Mouse (Mus musculus) MEL (cell line): ENCODE data around the gene Maml2. TPM values are rescaled to one million over a fixed set of nuclear protein-coding genes. Genes with fewer than 3 reads are reported as not detected.
A peak's percentile ranks its signal among the peaks of the same experiment; 100 is the strongest.

ENCODE experiments used
- DNase-seq: peaks from one replicate; pipeline ENCODE4 v3.0.0; 2011; ENCODE audit warnings: low read depth, low spot score
- H3K27ac ChIP-seq: 2 replicates; pipeline ENCODE4 v1.5.1; 2012; ENCODE audit warnings: low read depth, mild to moderate bottlenecking, control low read depth, low read length, moderate library complexity; ENCODE audit not compliant: control insufficient read depth
- H3K27me3 ChIP-seq, 2 experiments: fragments of 150-350 bp in 1 of 2; sonication (generic) in 1 of 2; 2 replicates each; pipeline ENCODE4 v1.6.1; 2012; ENCODE audit warnings: low read length in 2 of 2, mild to moderate bottlenecking in 2 of 2, improper control_type of control experiment in 1 of 2, moderate library complexity in 1 of 2; ENCODE audit not compliant: insufficient read depth in 2 of 2, control insufficient read depth in 1 of 2
- H3K36me3 ChIP-seq, 2 experiments: 2 replicates each; pipeline ENCODE4 v1.6.1; 2012 to 2014; ENCODE audit warnings: low read length in 2 of 2, improper control_type of control experiment in 1 of 2, inconsistent platforms in 1 of 2, mild to moderate bottlenecking in 1 of 2; ENCODE audit not compliant: insufficient read depth in 2 of 2, control insufficient read depth in 1 of 2
- H3K4me1 ChIP-seq, 2 experiments: fragments of 150-350 bp in 1 of 2; sonication (generic) in 1 of 2; 2 replicates each; pipeline ENCODE4 v1.6.1; 2012; ENCODE audit warnings: low read length in 2 of 2, improper control_type of control experiment in 1 of 2, mild to moderate bottlenecking in 1 of 2; ENCODE audit not compliant: insufficient read depth in 2 of 2, control insufficient read depth in 1 of 2
- H3K4me3 ChIP-seq, 2 experiments: fragments of 150-350 bp in 1 of 2; sonication (generic) in 1 of 2; 2 replicates each; pipeline ENCODE4 v1.5.1; 2012; ENCODE audit warnings: low read depth in 2 of 2, low read length in 2 of 2, mild to moderate bottlenecking in 2 of 2, moderate library complexity in 2 of 2, control low read depth in 1 of 2, improper control_type of control experiment in 1 of 2; ENCODE audit not compliant: control insufficient read depth in 1 of 2, insufficient read depth in 1 of 2
- H3K79me2 ChIP-seq: 2 replicates; pipeline ENCODE4 v1.6.1; 2012; ENCODE audit warnings: mild to moderate bottlenecking, low read length, moderate library complexity; ENCODE audit not compliant: control insufficient read depth, poor library complexity, insufficient read depth
- H3K9ac ChIP-seq: 2 replicates; pipeline ENCODE4 v1.6.1; 2012; ENCODE audit warnings: low read depth, mild to moderate bottlenecking, control low read depth, low read length, moderate library complexity; ENCODE audit not compliant: control insufficient read depth, poor library complexity, severe bottlenecking
- H3K9me3 ChIP-seq: fragments of 150-350 bp; sonication (generic); replicated peaks from 2 replicates; pipeline ENCODE4 v1.6.1; 2012; ENCODE audit warnings: mild to moderate bottlenecking, low read length, improper control_type of control experiment, moderate library complexity; ENCODE audit not compliant: insufficient read depth
- CHD1 ChIP-seq: IDR thresholded peaks from 2 replicates; pipeline ENCODE4 v1.6.1; 2012; ENCODE audit warnings: low read depth, mild to moderate bottlenecking, inconsistent platforms, low read length, improper control_type of control experiment
- CHD2 ChIP-seq: IDR thresholded peaks from 2 replicates; pipeline ENCODE4 v1.6.1; 2011; ENCODE audit warnings: low read length, improper control_type of control experiment
- CTCF ChIP-seq, 3 experiments: IDR thresholded peaks in 2 of 3; conservative IDR thresholded peaks in 1 of 3; 2 replicates each; pipeline ENCODE4 v1.5.1; 2011 to 2012; ENCODE audit warnings: low read length in 3 of 3, low read depth in 2 of 3, mild to moderate bottlenecking in 2 of 3, improper control_type of control experiment in 1 of 3, inconsistent platforms in 1 of 3, mixed read lengths in 1 of 3, moderate library complexity in 1 of 3; ENCODE audit not compliant: control insufficient read depth in 1 of 3, insufficient read depth in 1 of 3, poor library complexity in 1 of 3, severe bottlenecking in 1 of 3
- ELF1 ChIP-seq: IDR thresholded peaks from 2 replicates; pipeline ENCODE4 v1.6.1; 2014; ENCODE audit warnings: low read depth, mild to moderate bottlenecking, inconsistent platforms, low read length, improper control_type of control experiment, moderate library complexity
- ETS1 ChIP-seq: IDR thresholded peaks from 2 replicates; pipeline ENCODE4 v1.6.1; 2012; ENCODE audit warnings: low read depth, mild to moderate bottlenecking, inconsistent platforms, low read length, improper control_type of control experiment, moderate library complexity
- GATA1 ChIP-seq: IDR thresholded peaks from 2 replicates; pipeline ENCODE4 v1.6.1; 2011; ENCODE audit warnings: low read depth, low read length, improper control_type of control experiment
- HCFC1 ChIP-seq: IDR thresholded peaks from 2 replicates; pipeline ENCODE4 v1.6.1; 2012; ENCODE audit warnings: low read depth, mild to moderate bottlenecking, inconsistent platforms, low read length, improper control_type of control experiment, moderate library complexity
- JUND ChIP-seq: IDR thresholded peaks from 2 replicates; pipeline ENCODE4 v1.6.1; 2011; ENCODE audit warnings: low read depth, mild to moderate bottlenecking, improper control_type of control experiment, low read length
- MAFK ChIP-seq: IDR thresholded peaks from 2 replicates; pipeline ENCODE4 v1.6.1; 2011; ENCODE audit warnings: low read depth, mild to moderate bottlenecking, low read length, improper control_type of control experiment, borderline replicate concordance
- MXI1 ChIP-seq: IDR thresholded peaks from 2 replicates; pipeline ENCODE4 v1.6.1; 2011; ENCODE audit warnings: mild to moderate bottlenecking, low read depth, low read length, improper control_type of control experiment
- MYC ChIP-seq: IDR thresholded peaks from 2 replicates; pipeline ENCODE4 v1.6.1; 2011; ENCODE audit warnings: low read depth, mild to moderate bottlenecking, low read length, improper control_type of control experiment, moderate library complexity
- RCOR1 ChIP-seq: IDR thresholded peaks from 2 replicates; pipeline ENCODE4 v1.6.1; 2012; ENCODE audit warnings: low read depth, mild to moderate bottlenecking, inconsistent platforms, low read length, improper control_type of control experiment
- SIN3A ChIP-seq: IDR thresholded peaks from 2 replicates; pipeline ENCODE4 v1.6.1; 2012; ENCODE audit warnings: low read length, improper control_type of control experiment, inconsistent platforms
- SMC3 ChIP-seq: IDR thresholded peaks from 2 replicates; pipeline ENCODE4 v1.6.1; 2011; ENCODE audit warnings: low read depth, low read length, improper control_type of control experiment
- TAL1 ChIP-seq: IDR thresholded peaks from 2 replicates; pipeline ENCODE4 v1.6.1; 2012; ENCODE audit warnings: mild to moderate bottlenecking, inconsistent platforms, low read length, moderate library complexity, mixed read lengths
- TBP ChIP-seq: IDR thresholded peaks from 2 replicates; pipeline ENCODE4 v1.8.0; 2011; ENCODE audit warnings: low read depth, low read length, improper control_type of control experiment
- TCF12 ChIP-seq: IDR thresholded peaks from 2 replicates; pipeline ENCODE4 v1.6.1; 2014; ENCODE audit warnings: low read depth, mild to moderate bottlenecking, inconsistent platforms, low read length, improper control_type of control experiment, moderate library complexity
- UBTF ChIP-seq: IDR thresholded peaks from 2 replicates; pipeline ENCODE4 v1.6.1; 2012; ENCODE audit warnings: low read depth, mild to moderate bottlenecking, inconsistent platforms, low read length, improper control_type of control experiment, moderate library complexity, borderline replicate concordance; ENCODE audit not compliant: insufficient read depth
- USF1 ChIP-seq: IDR thresholded peaks from 2 replicates; pipeline ENCODE4 v1.6.1; 2014; ENCODE audit warnings: low read depth, mild to moderate bottlenecking, inconsistent platforms, low read length, improper control_type of control experiment, moderate library complexity
- ZNF384 ChIP-seq: IDR thresholded peaks from 2 replicates; pipeline ENCODE4 v1.6.1; 2012; ENCODE audit warnings: low read depth, mild to moderate bottlenecking, inconsistent platforms, low read length, improper control_type of control experiment
- polyA plus RNA-seq, 2 experiments: library from polyadenylated mRNA; stranded (reverse) in 1 of 2; unstranded in 1 of 2; fragments of >175 nt in 1 of 2; fragments of >200 nt in 1 of 2; gene quantifications; 2 replicates each; pipeline versions ENCODE4 v1.2.1 to v1.2.4; 2012; ENCODE audit warnings: low replicate concordance in 2 of 2, low read depth in 1 of 2; ENCODE audit not compliant: insufficient read length in 2 of 2, insufficient read depth in 1 of 2, missing spikeins in 1 of 2
- total RNA-seq: library from RNA; depleted of rRNA; stranded (reverse); fragments of 300-350 nt; gene quantifications from 2 replicates; pipeline ENCODE4 v1.2.3, GENCODE M21; 2012

Maml2 gene
- total and polyA plus RNA-seq, 3 experiments: 0.08 to 0.47 TPM; not detected in 1

DNA sequence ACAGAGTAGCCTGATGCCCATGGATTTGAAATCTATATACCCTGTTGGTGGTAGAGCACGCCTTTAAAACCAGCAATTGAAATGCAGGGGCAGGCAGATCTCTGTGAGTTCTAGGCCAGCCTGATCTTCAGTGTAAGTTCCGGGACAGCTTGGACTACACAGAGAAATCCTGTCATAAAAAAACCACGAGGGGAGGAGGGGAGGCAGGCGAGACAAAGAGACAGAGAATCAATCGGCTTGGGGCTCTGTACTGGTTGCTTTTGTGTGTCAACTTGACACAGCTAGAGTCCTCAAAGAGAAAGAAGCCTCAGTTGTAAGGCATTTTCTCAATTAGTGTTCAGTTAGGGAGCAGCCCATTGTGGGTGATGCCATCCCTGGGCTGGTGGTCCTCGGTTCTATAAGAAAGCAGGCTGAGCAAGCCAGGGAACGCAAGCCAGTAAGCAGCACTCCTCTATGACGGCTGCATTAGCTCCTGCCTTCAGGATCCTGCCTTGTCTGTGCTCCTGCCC is 258.3 kb downstream of the Maml2 start:
- no peaks in the 10 kb centered on the region for H3K79me2 ChIP-seq
- no peak overlapping the region for H3K27ac ChIP-seq
- no peak overlapping the region for H3K4me3 ChIP-seq
- peaks cover 0 to 3% of the 10 kb centered on the region in 2 experiments; a peak in 1 of 4 replicates for H3K27me3 ChIP-seq
- H3K4me1 ChIP-seq: no peaks in the 10 kb centered on the region
- no peaks in the 10 kb centered on the region for H3K36me3 ChIP-seq
- TF ChIP-seq TAL1: no peak
- no peak for TF ChIP-seq ETS1
- TF ChIP-seq SMC3: no peak
- no peak for TF ChIP-seq CHD1
- no peak for TF ChIP-seq SIN3A
- no peak for TF ChIP-seq MAFK
- no peak for TF ChIP-seq RCOR1
- TF ChIP-seq TCF12: no peak
- TF ChIP-seq USF1: no peak
- TF ChIP-seq GATA1: no peak
- TF ChIP-seq CHD2: no peak
- TF ChIP-seq HCFC1: no peak
- TF ChIP-seq JUND: no peak
- TF ChIP-seq MYC: no peak
- no peak for DNase-seq
- no peak overlapping the region for H3K9ac ChIP-seq
- H3K9me3 ChIP-seq: no peaks in the 10 kb centered on the region

GRCm38 (mm10) chr9:13556696-13557095 is 258.9 kb downstream of the Maml2 start:
- H3K27me3 ChIP-seq: peaks cover 0 to 2% of the 10 kb centered on the region in 2 experiments; a peak in 1 of 4 replicates
- H3K4me1 ChIP-seq: no peaks in the 10 kb centered on the region
- no peak overlapping the region for H3K27ac ChIP-seq
- DNase-seq: peak; percentile 36
- no peaks in the 10 kb centered on the region for H3K36me3 ChIP-seq
- peak; percentile 38; the same call in 1 of the 2 replicates for TF ChIP-seq TCF12
- TF ChIP-seq CTCF (IDR thresholded peaks at IDR 0.05 in 2 of 3, conservative IDR thresholded peaks at IDR 0.05 in 1 of 3; ENCODE audit: control insufficient read depth in 1 of 3, insufficient read depth in 1 of 3, low read depth in 2 of 3, low read length in 3 of 3, poor library complexity in 1 of 3, severe bottlenecking in 1 of 3): no peak
- H3K9ac ChIP-seq: no peak overlapping the region
- H3K79me2 ChIP-seq: no peaks in the 10 kb centered on the region
- no peak overlapping the region for H3K4me3 ChIP-seq
- H3K9me3 ChIP-seq: no peaks in the 10 kb centered on the region

DNA sequence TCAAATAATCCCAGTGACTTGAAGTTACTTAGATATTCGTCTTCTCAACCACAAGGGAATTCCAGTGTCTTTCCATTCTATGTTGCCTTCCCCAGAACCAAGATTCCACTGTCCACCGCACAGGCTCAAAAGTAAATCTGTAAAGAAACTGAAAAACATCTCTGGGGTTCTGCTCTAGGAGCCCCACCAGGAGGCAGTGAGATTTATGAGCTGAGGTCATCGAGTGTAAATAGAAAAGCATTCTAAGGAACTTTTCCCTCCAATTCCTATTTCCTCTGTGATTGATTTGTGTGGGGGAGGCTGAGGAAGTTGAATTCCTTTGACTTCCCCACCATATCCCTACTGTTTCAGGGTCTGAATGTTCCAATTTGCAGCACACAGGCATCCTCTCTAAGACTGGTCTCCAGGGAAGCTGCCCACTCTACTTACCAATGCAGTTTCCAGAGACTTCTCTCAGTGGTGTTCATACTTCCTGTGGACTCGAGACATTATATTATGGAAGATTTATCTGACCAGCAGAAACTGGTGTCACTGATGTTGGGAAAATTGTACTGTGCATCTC is 261.1 kb downstream of the Maml2 start:
- DNase-seq: no peak
- Histone ChIP-seq H3K27me3 (peaks cover 0 to 2% of the 10 kb centered on the region in 2 experiments; a peak in 1 of 4 replicates), H3K79me2 (no peaks in the 10 kb centered on the region), H3K4me3 (no peak overlapping the region), H3K9ac (no peak overlapping the region), H3K36me3 (no peaks in the 10 kb centered on the region), H3K9me3 (no peaks in the 10 kb centered on the region), H3K4me1 (no peaks in the 10 kb centered on the region), H3K27ac (no peak overlapping the region)
- no peak for TF ChIP-seq TBP
- TF ChIP-seq ZNF384: no peak
- TF ChIP-seq UBTF: no peak
- no peak for TF ChIP-seq ELF1
- no peak for TF ChIP-seq MXI1
- no peak for TF ChIP-seq CHD1
- TF ChIP-seq SIN3A: no peak
